Mouse (Mus musculus): ENCODE results near the gene Elmo1. TPM values are rescaled to one million over a fixed set of nuclear protein-coding genes. Genes with fewer than 3 reads are reported as not detected.

Elmo1 gene
- polyA plus RNA-seq, 1 experiment: not detected

DNA sequence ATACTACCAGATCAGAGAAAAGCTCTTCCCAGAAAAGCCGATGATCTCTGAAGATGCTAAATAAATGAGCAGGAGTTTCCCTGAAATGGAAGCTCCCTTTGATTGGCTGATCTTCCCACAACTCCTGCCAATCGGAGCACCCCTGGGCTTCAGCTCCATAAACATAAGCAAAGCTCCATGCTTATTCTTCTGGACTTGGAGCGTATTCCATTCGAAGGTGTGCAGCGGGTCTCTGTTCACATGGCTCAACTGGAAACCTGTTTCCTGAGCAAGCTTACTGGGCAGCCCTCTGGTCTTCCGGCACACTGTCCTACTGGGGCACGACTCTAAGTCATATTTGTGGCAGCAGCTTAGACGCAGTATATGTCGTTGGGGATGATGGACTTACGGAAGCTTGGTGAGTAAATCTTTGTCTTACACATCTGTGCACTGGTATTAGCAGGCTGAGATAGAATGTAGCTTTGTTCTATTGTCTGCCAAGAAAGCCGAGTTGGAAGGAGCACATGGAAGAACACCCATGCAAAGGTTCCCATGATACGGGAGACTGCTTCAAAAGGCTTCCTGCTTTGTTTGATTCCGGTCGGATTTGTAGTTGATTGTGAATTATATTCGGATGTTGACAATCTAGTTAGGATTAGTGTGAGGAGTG is 382.6 kb downstream of the Elmo1 start:
- Histone ChIP-seq H3ac (ENCODE audit: control insufficient read depth, insufficient read length, low read depth) (no peak overlapping the region), H3K4me3 (ENCODE audit: insufficient read depth, poor library complexity, severe bottlenecking) (no peak overlapping the region), H3K79me2 (ENCODE audit: control insufficient read depth, insufficient read depth) (no peaks in the 10 kb centered on the region), H3K36me3 (ENCODE audit: control insufficient read depth, insufficient read depth) (no peaks in the 10 kb centered on the region), H3K79me3 (ENCODE audit: low read depth) (no peaks in the 10 kb centered on the region), H3K27me3 (ENCODE audit: control insufficient read depth, insufficient read depth, insufficient read length) (peaks cover 30% of the 10 kb centered on the region)
- TF ChIP-seq MAX (IDR thresholded peaks at IDR 0.05) (no peak), CTCF (IDR thresholded peaks at IDR 0.05; ENCODE audit: control insufficient read depth, insufficient read depth, insufficient read length) (no peak), CEBPB (IDR thresholded peaks at IDR 0.05; ENCODE audit: low read depth) (no peak), MYOD1 (IDR thresholded peaks at IDR 0.05; ENCODE audit: control insufficient read depth, insufficient read length, low read depth) (no peak), FOSL1 (IDR thresholded peaks at IDR 0.05; ENCODE audit: insufficient read depth, low read length, poor library complexity, severe bottlenecking) (no peak), USF1 (IDR thresholded peaks at IDR 0.05; ENCODE audit: low read depth) (no peak), MYOG (IDR thresholded peaks at IDR 0.05; ENCODE audit: control insufficient read depth, extremely low read depth, insufficient read length) (no peak)

DNA sequence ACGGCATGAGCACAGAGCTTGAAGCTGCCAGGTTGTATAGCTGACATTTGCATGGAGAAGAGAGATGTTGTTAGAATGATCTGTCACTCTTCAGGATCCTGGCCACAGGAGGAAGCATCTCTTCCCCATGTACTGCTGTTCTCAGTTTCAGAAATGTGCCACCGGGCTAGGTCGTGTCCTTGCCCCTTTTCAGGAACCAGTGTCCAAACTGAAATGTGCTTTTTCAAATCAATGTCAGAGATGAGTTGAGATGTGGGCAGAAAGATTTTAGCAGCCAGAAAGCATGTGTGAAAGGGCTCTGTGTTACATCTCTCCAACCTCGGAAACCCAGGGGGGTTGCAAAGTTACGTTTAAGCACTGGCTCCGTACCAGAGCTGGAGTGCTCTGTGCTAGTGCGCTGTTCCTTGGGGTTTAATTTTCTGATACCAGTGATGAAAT is 383.3 kb downstream of the Elmo1 start:
- Histone ChIP-seq H3K27me3 (ENCODE audit: control insufficient read depth, insufficient read depth, insufficient read length) (peaks cover 30% of the 10 kb centered on the region), H3ac (ENCODE audit: control insufficient read depth, insufficient read length, low read depth) (no peak overlapping the region), H3K36me3 (ENCODE audit: control insufficient read depth, insufficient read depth) (no peaks in the 10 kb centered on the region), H3K79me2 (ENCODE audit: control insufficient read depth, insufficient read depth) (no peaks in the 10 kb centered on the region), H3K4me3 (ENCODE audit: insufficient read depth, poor library complexity, severe bottlenecking) (no peak overlapping the region), H3K79me3 (ENCODE audit: low read depth) (no peaks in the 10 kb centered on the region)
- TF ChIP-seq MYOG (IDR thresholded peaks at IDR 0.05; ENCODE audit: control insufficient read depth, extremely low read depth, insufficient read length) (no peak), MAX (IDR thresholded peaks at IDR 0.05) (no peak), MYOD1 (IDR thresholded peaks at IDR 0.05; ENCODE audit: control insufficient read depth, insufficient read length, low read depth) (no peak), FOSL1 (IDR thresholded peaks at IDR 0.05; ENCODE audit: insufficient read depth, low read length, poor library complexity, severe bottlenecking) (no peak), CEBPB (IDR thresholded peaks at IDR 0.05; ENCODE audit: low read depth) (no peak), CTCF (IDR thresholded peaks at IDR 0.05; ENCODE audit: control insufficient read depth, insufficient read depth, insufficient read length) (no peak), USF1 (IDR thresholded peaks at IDR 0.05; ENCODE audit: low read depth) (no peak)

DNA sequence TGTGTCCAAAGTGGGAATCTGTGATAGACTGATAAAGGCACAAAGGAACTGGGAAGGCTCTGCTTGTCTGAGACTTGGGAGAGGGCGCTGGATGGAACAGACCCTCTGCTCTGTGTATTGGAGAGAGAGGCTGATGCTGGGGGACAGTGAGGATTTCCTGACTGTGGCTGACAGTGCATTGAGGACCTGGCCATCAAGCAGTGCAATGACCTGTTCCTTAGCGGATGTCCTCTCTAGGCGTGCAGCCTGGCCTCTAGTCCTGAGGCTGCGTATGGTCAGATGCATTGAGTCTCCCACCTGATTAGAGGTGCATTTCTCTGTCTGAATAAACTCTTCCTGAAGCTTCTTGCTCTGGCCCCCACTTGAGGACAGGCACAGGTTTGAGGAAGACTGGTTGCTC is 384.2 kb downstream of the Elmo1 start:
- Histone ChIP-seq H3K27me3 (ENCODE audit: control insufficient read depth, insufficient read depth, insufficient read length) (peaks cover 30% of the 10 kb centered on the region), H3K4me3 (ENCODE audit: insufficient read depth, poor library complexity, severe bottlenecking) (no peak overlapping the region), H3K79me3 (ENCODE audit: low read depth) (no peaks in the 10 kb centered on the region), H3K79me2 (ENCODE audit: control insufficient read depth, insufficient read depth) (no peaks in the 10 kb centered on the region), H3ac (ENCODE audit: control insufficient read depth, insufficient read length, low read depth) (no peak overlapping the region), H3K36me3 (ENCODE audit: control insufficient read depth, insufficient read depth) (no peaks in the 10 kb centered on the region)
- TF ChIP-seq MYOG (IDR thresholded peaks at IDR 0.05; ENCODE audit: control insufficient read depth, extremely low read depth, insufficient read length) (no peak), MAX (IDR thresholded peaks at IDR 0.05) (no peak), USF1 (IDR thresholded peaks at IDR 0.05; ENCODE audit: low read depth) (no peak), CEBPB (IDR thresholded peaks at IDR 0.05; ENCODE audit: low read depth) (no peak), FOSL1 (IDR thresholded peaks at IDR 0.05; ENCODE audit: insufficient read depth, low read length, poor library complexity, severe bottlenecking) (no peak), MYOD1 (IDR thresholded peaks at IDR 0.05; ENCODE audit: control insufficient read depth, insufficient read length, low read depth) (no peak), CTCF (IDR thresholded peaks at IDR 0.05; ENCODE audit: control insufficient read depth, insufficient read depth, insufficient read length) (no peak)

DNA sequence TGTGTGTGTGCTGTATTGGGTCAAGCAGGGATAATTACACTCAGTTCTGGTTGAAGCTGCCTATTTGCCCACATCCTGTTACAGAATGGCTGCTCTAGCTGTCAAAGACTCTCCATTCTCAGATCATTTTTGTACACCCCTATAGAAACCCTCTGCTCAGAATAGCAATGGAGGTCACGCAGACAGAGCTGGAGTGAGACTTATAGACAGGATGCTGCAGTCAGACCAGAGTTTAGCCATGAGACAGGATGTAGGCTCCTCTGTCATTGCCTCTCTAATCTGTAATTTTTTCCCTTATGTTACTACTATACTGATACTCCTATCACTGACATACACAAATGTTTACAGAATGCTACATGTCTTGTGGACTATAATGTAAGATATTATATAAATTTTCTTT is 391.4 kb downstream of the Elmo1 start:
- H3K36me3 ChIP-seq (ENCODE audit: control insufficient read depth, insufficient read depth): no peaks in the 10 kb centered on the region
- no peaks in the 10 kb centered on the region for H3K79me2 ChIP-seq (ENCODE audit: control insufficient read depth, insufficient read depth)
- TF ChIP-seq CTCF (IDR thresholded peaks at IDR 0.05; ENCODE audit: control insufficient read depth, insufficient read depth, insufficient read length): no peak
- TF ChIP-seq MAX (IDR thresholded peaks at IDR 0.05): no peak
- no peaks in the 10 kb centered on the region for H3K79me3 ChIP-seq (ENCODE audit: low read depth)
- no peaks in the 10 kb centered on the region for H3K27me3 ChIP-seq (ENCODE audit: control insufficient read depth, insufficient read depth, insufficient read length)
- H3ac ChIP-seq (ENCODE audit: control insufficient read depth, insufficient read length, low read depth): no peak overlapping the region
- no peak overlapping the region for H3K4me3 ChIP-seq (ENCODE audit: insufficient read depth, poor library complexity, severe bottlenecking)

GRCm38 (mm10) chr13:20489110-20489509 is 398.7 kb downstream of the Elmo1 start:
- Histone ChIP-seq H3K79me2 (ENCODE audit: control insufficient read depth, insufficient read depth) (no peaks in the 10 kb centered on the region), H3K27me3 (ENCODE audit: control insufficient read depth, insufficient read depth, insufficient read length) (no peaks in the 10 kb centered on the region), H3K79me3 (ENCODE audit: low read depth) (no peaks in the 10 kb centered on the region), H3ac (ENCODE audit: control insufficient read depth, insufficient read length, low read depth) (no peak overlapping the region), H3K36me3 (ENCODE audit: control insufficient read depth, insufficient read depth) (no peaks in the 10 kb centered on the region), H3K4me3 (ENCODE audit: insufficient read depth, poor library complexity, severe bottlenecking) (no peak overlapping the region)
- no peak for TF ChIP-seq MYOG (IDR thresholded peaks at IDR 0.05; ENCODE audit: control insufficient read depth, extremely low read depth, insufficient read length)
- no peak for TF ChIP-seq MAX (IDR thresholded peaks at IDR 0.05)
- no peak for TF ChIP-seq CEBPB (IDR thresholded peaks at IDR 0.05; ENCODE audit: low read depth)
- no peak for TF ChIP-seq FOSL1 (IDR thresholded peaks at IDR 0.05; ENCODE audit: insufficient read depth, low read length, poor library complexity, severe bottlenecking)
- TF ChIP-seq USF1 (IDR thresholded peaks at IDR 0.05; ENCODE audit: low read depth): no peak
- no peak for TF ChIP-seq MYOD1 (IDR thresholded peaks at IDR 0.05; ENCODE audit: control insufficient read depth, insufficient read length, low read depth)
- TF ChIP-seq CTCF (IDR thresholded peaks at IDR 0.05; ENCODE audit: control insufficient read depth, insufficient read depth, insufficient read length): no peak

Data from C2C12 (cell line).